Mouse (Mus musculus) retina, postnatal 7 days (tissue): ENCODE results near the gene Eps8l2.
A peak's percentile ranks its signal among the peaks of the same experiment; 100 is the strongest.

Experiments used
- DNase-seq: peaks from one replicate; pipeline ENCODE4 v3.0.0-alpha.2; 2012; ENCODE audit warnings: low read depth, low spot score

Eps8l2 gene

DNA sequence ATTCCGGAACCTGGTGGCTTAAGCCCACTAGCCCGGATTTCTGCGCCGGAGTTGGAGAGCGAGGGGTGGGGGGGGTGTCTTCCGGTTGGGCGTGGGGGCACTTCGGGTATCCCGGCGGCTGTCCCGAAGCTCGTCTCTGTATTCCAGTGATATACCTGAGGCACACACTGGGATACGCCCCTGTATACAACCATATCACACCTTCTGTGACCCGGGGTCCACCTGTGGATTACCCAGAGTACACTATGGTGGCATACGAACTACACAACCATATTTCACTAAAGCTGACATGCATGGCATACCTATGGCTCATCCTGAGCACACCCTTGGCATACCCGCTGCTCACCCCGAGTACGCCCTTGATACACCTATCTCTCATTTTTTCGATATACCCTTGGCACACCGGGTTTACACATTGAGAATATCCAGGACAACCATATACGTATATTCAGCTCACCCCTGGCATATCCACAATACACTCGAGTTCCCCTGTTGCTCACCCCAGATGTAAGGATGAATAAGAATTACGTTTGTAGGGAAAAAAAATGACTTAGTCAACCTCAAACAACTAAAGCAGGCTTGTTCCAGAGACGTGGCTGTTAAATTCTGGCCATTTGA, 10.2 kb upstream of the Eps8l2 start:
- DNase-seq: no peak

DNA sequence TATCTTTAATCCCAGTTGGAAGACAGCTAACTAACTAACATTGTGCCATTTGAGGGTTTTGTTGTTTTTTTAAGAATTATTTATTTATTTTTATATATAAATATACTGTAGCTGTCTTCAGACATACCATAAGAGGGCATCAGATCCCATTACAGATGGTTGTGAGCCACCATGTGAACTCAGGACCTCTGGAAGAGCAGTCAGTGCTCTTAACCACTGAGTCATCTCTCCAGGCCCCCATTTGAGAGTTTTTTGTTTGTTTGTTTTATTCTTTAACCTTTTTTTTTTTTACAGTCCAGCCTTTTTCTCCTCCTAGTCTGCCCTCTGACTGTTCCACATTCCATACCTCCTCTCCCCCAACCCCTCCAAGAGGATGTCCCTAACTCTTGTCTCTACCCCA, 8.0 kb upstream of the Eps8l2 start:
- DNase-seq: no peak

DNA sequence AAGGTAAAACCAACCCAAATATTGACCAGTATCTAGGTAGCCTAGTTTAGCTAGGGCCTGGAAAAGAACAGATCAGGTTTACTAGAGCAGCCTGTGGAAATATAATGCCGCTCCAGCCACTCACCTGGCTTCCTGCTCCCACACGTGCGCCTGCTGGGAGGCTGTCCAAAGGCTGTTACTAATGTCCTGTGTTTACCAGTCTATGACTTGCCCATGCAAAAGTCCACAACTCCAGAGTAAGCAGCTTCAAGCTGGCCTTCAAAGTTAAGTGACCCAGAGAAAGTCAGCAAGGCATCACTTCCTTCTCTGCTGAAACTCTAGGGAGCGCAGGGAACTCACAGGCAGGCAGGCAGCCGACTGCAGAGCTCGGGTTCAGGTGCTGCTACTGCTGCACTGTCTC, 6.7 kb upstream of the Eps8l2 start:
- DNase-seq: no peak

DNA sequence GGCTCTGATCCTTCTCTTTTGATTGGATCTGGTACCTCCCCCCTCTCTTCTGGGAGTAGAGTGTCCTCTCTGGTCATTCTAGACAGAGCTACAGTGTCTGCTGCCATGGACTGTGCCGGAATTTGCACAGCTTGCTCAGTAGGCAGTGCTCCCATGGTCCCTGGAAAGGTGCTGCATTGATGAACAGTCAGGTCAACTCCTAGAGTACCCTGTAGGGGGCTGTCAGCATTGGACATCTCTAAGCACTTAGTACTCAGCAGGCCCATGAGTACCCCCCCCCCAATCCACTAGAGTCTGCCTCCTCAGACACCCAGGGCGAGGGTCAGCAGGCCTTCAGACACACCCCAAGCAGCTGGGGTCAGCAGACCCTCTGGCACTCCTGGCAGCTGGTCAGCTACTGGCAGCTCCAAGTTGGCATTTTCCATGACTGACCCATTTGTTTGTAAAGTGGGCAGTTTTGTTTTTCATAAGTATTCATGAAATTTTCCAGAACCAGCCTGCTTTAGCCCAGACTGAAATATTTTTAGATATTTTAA, 3.6 kb upstream of the Eps8l2 start:
- DNase-seq: no peak

DNA sequence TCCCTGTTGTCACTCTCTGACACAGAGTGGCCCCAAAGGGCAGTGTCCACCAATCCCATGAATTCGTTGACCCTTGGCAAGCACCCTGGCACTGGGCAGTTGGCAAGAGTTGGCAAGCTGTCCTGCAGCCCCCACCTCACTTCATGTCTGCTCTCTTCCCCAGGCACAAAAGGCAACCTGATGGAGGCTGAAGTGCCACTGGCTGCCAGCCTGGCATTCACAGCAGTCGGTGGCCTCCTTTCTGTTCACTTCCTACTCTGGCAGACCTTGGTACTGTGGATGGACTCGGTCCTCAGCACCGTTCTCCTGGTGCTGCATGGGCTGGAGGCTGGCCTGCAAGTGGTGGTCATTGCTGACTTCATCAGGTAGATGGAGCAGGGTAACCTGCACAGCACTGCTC, 3.0 kb upstream of the Eps8l2 start:
- DNase-seq: no peak

DNA sequence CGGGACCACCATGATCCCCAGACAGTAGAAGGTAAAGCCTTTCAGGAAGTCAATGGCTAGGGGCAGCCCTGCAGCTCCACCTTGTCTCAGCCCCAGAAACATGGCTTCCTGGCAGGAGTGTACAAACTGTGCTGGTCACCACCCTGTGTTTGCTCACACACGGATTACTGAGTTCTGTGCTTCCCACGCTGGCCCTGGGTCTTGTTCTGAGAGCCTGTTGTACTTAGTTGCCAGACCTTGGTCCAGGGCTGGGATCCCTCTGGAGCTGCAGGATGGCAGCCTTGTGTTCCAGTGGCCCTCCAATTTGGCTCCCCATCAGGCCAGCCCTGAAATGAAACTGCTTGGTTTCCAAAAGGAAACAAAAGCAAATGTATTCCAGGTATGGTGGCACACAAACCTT, 2.4 kb upstream of the Eps8l2 start:
- DNase-seq: no peak

DNA sequence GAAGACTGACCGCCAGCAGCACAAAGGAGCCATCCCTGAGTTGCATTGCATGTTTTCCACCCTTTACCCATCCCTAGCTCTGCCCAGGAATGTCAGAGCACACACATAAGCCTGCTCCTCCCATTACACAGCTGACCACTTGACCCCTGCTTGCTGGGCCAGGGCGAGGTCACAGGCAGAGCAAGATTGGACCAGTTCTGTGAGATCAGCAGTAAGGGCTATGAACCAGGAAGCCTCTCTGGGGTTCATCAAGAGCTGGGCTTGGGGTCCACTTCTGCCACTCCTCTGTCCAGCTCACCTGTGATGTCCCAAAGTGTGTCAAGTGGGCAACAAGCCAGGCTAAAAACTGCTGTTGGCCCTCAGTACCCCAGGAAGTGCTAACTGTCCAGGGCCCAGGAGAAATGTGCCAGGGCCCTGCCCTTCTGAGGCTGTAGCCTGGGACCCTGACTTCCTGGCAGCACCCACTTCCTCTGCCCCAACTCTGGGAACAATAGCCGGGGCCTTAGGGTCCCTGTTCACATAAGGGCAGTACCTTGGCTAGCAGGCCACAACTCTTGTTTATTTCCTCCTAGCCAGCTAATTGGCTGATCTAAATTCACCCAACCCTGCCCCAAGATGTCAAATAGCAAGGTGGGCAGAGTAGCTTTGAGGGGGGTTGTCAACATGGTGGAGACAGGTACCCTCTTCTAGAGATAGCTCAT, 814 bp upstream of the Eps8l2 start:
- no peak for DNase-seq

DNA sequence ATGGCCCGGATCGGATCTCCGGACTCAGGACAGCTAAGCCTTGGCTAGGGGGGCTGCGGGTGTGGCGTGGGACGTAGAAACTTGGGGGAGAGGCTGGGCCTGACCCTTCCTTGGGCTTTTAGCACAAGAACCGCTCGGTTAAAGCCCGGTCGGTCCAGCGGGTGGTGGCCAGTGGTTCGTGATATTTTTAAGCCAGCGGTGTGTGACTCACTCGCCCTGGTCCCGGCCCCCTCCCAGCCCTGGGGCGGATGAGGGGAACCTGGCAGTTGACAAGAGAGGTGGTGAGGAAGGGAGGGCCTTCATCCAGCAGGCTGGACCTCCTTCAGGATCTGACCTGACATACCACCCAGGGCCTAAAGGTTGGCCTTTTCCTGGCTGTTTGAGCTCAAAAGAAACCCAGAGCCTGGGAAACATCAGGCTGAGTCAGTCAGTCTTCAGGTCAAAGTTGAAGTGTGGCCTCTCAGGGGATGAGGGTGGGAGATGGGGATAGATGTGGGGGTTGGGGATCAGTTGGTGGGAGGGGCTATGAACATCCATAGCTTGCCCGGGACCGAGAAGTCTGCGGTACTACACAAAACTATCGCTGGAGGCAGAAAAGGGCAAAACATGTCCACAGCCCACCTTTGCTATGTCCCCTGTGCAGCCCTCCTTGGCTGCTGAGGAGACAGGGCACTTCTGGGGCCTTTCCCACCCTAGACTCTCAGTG, 688 bp downstream of the Eps8l2 start:
- no peak for DNase-seq

DNA sequence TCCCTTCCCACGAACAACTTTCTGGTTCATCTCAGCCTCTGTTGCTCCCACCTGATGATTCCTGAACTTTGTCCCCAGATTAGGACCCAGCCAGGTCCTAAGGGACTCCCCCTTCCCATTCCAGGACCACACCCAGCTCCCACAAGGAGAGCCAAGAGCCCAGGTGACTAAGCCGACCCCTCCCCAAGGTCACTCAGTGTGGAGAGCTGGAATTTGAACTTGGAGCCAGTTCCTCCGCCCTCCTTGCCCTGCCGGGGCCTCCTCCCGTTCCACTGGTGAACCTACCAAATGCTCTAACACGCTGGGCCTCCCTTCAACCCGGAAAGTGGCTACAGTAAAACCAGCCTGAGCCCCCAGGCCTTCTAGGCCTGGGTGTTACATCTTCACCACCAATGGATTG, 1.3 kb downstream of the Eps8l2 start:
- DNase-seq: no peak

DNA sequence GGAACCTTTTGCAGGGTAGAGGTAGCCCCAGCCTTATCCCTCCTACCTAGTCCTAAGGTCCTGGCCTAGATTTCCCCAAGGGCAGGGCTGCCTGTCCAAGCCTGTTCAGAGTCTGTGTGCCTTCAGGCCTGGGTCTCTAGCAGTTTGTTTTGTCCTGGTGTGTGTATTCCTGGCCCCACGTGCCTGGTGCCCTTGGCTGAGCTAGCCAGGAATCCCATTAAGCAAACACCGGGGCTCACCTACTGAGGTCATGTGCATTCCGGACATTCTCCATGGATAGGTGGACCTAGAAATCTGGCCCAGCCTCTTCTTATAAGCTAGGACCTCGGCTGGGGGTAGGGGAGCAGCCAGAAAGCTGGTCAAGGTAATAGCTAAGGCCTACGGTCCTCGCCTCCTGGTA, 1.8 kb downstream of the Eps8l2 start:
- no peak for DNase-seq

DNA sequence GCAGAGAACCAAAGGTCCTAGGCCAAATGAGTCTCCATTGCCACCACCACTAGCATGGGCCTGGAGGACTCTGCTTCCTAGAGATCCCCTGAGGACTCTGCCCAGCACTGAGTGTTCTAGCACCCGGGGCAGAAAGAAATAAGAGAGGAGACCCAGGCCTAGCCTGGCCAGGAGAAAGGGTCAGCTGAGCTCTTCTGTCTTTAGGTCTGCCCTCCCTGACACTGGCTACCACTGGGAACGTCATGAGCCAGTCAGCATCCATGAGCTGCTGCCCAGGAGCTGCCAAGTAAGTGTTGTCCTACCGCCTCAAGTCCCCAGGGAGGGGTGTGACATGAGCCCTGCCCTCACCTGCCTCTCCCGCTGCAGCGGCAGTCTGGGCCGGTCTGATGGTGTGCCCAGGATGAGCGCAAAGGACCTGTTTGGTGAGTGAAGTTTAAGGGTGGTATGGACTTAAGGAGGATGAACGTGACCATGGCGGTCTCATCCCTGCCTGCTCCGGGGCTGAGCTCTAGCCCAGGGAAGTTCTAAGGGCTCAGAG, 3.1 kb downstream of the Eps8l2 start:
- DNase-seq: no peak

DNA sequence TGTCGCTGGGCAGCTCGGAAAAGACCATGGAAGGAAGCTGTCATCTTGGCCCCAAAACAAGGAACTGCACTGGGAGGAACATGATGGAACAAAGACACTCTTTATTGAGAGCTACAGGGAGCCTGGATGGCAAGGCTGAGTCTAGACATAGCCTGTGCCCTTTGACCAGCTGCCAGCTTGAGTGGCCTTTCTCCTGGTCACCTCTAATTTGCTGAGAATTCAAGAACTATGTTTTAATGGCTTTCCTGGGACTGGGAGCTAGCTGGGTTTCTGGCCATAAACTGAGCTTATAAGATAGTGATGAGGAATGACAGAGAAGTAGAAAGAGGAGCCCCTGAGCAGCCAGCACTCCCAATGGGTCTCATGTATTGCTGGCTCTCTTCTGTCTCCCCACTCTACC, 4.5 kb downstream of the Eps8l2 start:
- DNase-seq: no peak

DNA sequence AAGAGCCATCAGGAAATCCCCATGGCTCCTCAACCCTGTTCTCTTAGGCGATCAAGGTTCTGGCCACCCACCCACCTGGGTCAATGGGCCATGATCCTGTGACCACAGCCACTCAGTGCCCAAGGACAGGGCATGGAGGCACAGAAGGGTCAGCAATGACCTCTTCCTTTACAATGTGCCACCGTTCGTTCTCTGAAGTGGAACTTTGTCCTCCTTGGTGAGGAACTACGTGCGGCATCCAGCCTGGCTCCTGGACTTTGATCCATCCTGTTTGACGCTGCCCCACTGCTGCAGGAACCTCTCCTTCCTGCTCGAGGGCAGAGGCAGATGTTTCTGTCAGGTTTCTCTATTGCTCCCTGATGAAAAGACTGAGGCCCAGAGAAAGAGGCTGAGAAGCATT, 5.0 kb downstream of the Eps8l2 start:
- DNase-seq: no peak

DNA sequence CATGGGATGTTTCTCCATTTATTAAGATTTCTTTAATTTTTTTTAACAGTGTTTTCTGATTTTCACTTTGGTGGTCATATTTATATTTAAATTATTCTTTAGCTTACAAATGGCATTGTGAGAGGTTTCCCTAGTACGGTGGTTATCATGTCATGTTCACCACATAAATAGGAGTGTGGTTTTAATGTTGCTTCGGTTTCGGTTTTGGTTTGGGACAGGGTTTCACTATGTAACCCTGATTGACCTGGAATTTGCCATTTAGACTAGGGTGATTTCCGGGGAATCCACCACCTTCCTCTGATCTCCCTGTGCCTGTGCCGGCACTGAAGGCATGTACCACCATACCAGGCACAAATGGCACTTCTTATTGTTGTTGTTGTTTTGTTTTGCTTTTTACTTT, 6.1 kb downstream of the Eps8l2 start:
- no peak for DNase-seq

DNA sequence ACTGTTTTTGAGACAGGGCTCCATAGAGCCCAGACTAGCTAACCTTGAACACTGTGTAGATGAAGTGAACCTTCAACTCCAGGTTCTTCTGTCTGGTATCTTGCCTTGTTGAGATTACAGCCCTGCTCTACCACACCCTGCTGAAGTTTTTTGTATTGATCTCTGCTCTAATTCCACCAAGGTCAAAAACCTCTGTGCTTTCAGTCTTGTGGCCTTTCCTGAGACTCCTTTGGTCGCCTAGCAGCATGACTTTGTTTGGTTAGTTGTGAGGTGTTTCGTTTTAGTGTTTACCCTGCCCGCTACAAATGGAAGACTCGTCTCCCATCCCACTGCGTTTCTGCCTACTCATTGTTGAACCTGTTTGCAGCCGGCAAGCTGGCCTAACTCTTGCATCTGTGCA, 12.4 kb downstream of the Eps8l2 start:
- DNase-seq: no peak

DNA sequence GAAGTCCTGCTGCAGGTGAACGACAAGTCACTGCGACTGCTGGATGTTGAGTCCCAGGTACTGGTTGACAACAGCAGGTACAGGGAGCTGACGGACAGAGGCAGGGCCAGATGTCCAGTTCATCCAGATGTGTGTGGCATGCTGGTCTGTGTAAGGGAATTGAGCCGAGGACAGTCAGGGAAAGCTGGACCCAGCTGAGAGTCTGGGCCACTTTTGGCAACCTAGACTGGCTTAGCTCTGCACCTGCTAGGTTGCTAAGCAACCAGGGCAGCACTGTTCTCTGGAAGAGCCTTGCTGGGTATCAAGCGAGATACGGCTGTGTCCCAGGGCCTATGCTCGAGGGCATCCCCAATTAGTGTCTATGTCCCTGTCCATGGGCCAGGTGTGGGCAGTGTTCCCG, 16.4 kb downstream of the Eps8l2 start:
- no peak for DNase-seq

DNA sequence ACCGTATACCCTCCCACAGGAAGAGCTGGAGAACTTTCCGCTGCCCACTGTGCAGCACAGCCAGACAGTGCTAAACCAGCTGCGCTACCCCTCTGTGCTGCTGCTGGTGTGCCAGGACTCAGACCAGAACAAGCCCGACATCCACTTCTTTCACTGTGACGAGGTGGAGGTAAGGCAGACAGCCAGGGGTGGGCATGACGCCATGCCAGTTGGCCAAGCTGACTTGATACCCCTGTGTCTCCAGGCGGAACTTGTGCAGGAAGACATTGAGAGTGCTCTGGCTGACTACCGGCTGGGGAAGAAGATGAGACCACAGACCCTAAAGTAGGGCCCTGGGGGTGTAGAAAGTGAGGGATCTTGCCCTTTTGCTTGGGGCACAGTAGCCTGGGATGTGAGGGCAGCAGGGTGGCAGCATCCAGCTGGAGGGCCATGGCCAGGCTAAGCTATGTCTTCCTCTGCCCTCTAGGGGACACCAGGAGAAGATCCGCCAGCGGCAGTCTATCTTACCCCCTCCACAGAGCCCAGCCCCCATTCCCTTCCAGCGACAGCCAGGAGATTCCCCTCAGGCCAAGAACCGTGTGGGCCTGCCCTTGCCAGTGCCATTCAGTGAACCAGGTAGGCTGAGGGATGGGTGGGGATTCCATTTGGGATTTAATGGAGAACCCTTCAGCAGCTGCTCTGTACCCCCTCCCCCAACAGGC, 17.1 kb downstream of the Eps8l2 start:
- no peak for DNase-seq

DNA sequence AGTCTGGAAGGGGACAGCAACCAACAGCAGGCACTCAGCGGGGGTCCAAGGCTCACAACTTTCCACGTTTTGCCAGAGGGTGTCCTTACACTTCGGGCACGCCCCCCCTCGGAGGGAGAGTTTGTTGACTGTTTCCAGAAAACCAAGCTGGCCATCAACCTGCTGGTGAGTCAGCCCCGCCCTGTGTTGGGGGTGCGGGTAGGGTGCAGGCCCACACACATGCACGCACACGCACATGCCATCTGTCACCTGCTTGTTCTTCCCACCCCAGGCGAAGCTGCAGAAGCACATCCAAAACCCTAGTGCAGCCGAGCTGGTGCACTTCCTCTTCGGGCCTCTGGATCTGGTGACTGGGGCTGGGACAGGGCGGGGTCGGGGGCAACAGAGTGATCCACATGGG, 18.3 kb downstream of the Eps8l2 start:
- no peak for DNase-seq

DNA sequence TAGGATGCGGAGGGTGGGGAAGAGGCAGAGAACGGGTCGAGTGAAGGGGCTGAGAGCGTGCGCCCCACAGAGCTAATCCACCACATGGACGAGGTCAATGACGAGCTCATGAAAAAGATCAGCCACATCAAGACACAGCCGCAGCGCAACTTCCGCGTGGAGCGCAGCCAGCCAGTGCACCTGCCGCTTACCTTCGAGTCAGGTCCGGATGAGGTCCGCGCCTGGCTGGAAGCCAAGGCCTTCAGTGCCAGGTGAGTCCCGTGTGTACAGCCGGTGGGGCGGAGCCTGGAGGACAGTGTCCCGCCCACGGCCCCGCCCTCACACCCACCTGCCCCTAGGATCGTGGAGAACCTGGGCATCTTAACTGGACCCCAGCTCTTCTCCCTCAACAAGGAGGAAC, 22.8 kb downstream of the Eps8l2 start:
- DNase-seq: no peak

DNA sequence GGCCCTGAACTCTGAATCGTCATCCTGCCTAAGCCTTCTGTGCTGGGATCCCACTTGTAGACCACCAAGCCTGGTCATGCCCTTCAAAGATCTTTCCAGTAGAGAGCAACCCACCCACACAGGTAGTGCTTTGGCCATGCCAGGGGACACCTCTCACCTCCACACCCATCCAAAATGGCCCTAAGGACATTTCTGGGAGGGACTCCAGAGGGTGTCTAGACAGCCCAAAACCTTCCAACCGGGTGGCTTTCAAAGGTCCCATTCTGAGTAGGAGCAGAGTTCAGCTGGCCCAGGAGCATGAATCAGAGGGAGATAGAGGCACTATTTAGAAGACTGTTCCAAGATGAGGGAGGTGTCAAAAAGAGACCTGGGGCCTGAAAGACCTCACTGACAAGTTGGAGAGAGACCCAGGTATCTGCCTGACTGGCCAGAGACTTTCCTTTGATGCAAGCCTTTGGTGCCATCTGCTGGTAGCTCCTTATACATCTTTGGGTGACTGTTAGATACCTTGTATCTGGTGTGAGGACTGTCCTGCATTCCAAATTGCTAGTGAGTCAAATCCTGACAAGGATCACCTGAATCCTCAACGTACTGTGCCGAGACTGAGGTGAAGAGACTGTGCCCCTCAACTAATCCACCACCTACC, 24.5 kb downstream of the Eps8l2 start:
- DNase-seq: peak; percentile 64

DNA sequence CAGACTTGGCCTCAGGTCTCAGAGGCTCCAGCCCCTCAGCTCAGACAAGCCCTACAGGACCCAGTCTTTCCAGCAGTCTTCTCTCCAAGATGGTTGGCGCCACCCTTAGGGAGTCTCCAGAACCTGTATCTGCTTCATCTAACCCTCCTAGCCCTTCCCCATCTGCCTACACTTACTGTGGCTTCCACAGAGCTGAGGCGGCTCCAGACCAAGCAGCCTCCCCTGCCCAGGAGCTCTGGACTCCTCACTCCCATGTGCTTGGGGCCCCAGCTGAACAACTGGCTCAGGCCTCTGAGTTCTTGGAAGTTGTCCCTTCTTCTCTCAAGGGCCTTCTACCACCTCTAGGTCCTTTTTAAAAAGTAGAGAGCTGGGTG, 25.1 kb downstream of the Eps8l2 start:
- DNase-seq: no peak
